Mouse (Mus musculus) spleen, postnatal 14 days (tissue): ENCODE measurements around the gene Apon.
"Not testable (repeated sequence)": the region's sequence is repeated elsewhere in the genome, so short reads cannot be mapped to it uniquely, and the experiment has no call there.

Experiments used
- DNase-seq, 2 experiments: peaks; one replicate each; pipeline ENCODE4 v3.0.0; 2021 to 2022; ENCODE audit warnings: low spot score in 2 of 2

Gene Apon

GRCm38 (mm10) chr10:128232420-128232985 lies 21.4 kb upstream of the Apon start:
- peak in 1 of 2 experiments; percentile 55 for DNase-seq

DNA sequence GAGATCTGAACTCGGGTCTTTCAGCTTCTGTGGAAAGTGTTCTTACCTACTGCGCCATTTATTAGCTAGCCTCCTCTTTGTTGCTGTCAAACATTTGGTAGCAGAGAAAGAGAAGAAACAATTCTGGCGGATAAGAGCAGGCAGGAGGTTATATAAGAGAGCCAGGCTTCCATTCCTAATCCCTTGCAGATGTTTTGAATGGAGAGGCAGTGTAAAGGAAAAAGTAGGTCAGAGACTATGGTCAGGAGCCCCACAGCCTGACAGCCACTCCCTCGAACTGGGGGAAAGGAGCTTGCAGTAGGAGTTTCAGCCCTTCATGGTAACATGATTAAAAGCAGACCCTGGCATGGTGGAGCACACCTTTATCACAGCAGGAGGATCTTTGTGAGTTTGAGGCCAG lies 17.6 kb upstream of the Apon start:
- no peak for DNase-seq

- no peak for DNase-seq
Observed at GRCm38 (mm10) chr10:128237807-128238480, 16.0 kb upstream of the Apon start.

DNA sequence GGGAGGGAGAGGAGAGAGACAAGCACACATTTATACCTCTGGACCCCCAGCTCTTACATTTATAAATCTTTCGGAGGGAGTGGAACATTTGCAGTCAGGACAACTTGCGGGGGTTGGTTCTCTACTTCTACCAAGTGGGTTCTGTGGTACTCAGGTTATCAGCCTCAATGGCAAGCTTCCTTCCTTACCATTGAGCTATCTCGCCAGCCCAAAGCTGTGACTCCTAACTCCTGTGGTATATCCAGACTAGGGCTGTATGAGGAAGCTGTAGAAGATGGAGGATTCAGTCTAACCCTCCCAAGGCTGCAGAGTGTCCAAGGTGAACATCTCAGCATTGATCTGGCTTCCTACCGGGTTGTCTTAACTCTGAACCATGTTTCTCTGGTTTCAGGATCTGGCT lies 14.8 kb upstream of the Apon start:
- DNase-seq: no peak

DNA sequence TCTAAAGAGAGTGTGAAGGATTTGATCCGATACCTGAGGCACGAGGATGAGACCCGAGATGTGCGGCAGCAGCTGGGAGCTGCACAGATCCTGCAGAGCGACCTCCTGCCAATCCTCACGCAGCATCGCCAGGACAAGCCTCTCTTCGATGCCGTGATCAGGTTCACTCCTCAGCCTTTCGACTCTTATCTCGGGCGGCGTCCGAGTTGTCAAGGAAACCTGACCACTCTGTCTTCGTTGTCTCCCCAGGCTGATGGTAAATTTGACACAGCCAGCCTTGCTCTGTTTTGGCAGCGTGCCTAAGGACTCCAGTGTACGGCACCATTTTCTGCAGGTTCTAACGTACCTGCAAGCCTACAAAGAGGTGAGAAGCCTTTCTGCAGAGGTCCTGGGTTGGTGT lies 13.8 kb upstream of the Apon start:
- DNase-seq: no peak

GRCm38 (mm10) chr10:128243252-128243651 lies 10.6 kb upstream of the Apon start:
- DNase-seq: no peak

- DNase-seq: no peak
Observed at GRCm38 (mm10) chr10:128244121-128244520, 9.8 kb upstream of the Apon start.

GRCm38 (mm10) chr10:128247020-128247732 lies 6.7 kb upstream of the Apon start:
- no peak for DNase-seq

DNA sequence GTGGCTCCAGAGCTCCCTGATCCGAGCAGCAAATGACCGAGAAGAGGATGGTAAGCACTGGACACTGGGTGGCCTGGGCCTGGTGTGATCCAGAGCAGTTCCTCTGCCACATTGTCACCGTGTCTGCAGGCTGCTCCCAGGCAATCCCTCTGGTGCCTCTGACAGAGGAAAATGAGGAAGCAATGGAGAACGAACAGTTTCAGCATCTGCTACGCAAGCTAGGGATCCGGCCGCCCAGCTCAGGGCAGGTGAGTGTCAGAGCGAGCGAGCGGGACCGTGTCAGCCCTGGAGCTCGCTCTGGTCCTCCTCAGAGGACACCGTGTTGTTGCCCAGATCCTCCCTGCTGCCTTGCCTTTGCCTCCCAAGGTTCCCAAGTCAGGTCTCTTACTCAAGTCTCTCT lies 3.3 kb upstream of the Apon start:
- no peak for DNase-seq

GRCm38 (mm10) chr10:128255925-128256324 lies 2.0 kb downstream of the Apon start:
- DNase-seq: no peak

DNA sequence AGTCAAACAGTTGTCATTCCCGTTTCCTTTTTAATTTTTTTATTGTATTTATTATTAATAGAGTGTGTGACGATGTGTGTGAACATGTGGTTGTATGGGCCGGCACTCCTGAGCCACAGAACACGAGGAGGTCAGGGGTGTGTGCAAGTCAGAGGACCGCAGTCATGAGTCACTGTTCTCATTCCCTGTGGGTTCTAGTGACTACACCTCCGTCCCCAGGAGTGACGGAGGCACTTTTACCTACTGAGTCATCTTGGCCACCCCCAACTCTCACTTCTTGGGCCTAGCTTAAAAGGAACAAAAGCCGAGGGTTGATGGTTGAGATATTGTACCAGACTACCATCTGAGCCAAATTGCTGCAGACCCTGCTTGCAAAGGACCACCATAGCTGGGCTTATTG lies 2.4 kb downstream of the Apon start:
- no peak for DNase-seq

DNA sequence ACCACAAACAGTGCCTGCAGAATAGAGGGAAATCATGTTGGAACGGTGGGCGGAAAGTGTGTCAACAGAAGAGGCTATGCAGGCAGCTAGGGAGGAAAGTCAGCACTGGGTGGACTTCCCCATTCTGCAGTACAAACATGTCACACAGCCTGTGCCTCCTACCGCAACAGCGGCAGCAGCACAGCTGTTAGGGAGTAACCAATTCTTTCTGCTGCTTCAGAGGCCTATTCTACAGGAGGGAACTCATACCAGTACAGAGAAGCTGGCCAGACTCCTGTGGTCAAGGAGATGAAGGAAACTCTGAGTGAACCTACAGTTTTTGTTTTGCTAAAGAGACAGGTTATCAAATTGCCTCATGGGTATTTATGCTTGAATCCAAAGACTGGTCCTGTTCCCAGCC lies 5.1 kb downstream of the Apon start:
- DNase-seq: peak in 1 of 2 experiments; percentile 32

DNA sequence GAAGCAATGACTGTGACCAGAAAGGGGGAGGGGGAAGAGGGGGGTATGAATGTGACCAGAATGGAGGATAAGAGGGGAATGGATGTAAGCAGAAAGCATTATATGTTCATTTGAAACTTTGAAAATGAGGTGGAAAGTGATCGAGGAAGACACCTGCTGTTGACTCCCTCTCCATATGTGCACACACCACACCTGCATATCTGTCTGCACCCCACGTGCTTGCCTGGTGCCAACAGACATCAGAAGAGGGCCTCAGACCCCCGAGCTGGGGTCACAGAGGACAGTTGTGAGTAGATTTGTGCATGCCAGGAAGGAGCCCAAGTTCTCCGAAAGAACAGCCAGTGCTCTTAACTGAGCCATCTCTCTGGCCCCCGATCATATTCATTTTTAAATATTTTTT lies 6.0 kb downstream of the Apon start:
- no peak for DNase-seq

DNA sequence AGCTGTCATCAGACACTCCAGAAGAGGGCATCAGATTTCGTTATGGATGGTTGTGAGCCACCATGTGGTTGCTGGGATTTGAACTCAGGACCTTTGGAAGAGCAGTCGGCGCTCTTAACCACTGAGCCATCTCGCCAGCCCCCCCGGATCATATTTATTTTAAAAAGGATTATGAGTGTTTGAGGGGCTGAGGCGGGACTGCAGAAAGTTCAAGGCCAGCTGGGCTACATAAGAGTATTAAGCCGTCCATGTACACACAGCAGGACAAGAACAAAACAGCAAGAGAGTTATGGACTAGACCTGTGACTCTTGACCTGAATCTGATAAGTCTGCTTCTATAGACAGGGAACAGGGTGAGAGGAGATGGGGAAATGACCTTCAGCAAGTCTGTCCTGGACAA lies 6.5 kb downstream of the Apon start:
- DNase-seq: not testable (repeated sequence)

DNA sequence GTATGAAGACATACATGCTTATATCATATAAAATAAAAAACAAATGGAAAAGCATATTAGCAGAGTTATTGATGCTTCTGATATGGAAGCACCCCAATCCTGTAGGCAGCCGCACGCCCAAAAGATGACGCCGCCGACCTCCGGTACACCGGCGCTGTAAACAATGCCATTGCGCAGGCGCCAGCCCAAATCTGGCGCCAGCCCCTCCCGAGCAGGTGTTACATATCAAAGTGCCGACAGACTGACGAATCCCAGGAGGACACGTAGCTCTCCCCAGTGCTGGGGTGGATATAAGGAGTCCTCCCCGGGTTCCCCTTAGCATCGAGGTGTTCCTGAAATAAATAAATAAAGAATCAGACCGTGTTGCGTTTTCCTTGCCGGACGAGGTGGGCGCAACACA lies 8.4 kb downstream of the Apon start:
- no peak for DNase-seq

GRCm38 (mm10) chr10:128263393-128264310 lies 9.8 kb downstream of the Apon start:
- DNase-seq: no peak

DNA sequence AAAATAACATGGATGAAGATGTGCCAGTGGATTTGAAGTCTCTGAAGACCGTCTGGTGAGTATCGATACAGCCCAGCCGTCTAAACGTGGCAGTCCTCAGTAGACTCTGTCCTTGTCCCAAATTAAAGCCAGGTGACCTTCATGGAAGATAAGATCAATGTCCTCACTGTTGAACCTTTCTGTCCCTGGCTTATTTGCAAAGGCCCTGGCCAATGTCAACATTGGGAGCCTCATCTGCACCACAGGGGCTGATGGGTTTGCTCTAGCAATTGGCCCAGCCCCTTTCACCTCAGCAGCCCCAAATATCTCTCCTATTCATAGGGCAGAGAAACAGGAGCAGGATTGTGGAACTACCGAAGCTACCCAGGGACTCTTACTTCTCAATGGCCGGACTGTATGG lies 14.5 kb downstream of the Apon start, which contains the start of gene Apof:
Gene Apof (plus strand): TSS at position 301 of the 400 bp plus-strand sequence.
- no peak for DNase-seq

- DNase-seq: no peak
Observed at GRCm38 (mm10) chr10:128269206-128269910, 15.5 kb downstream of the Apon start.

DNA sequence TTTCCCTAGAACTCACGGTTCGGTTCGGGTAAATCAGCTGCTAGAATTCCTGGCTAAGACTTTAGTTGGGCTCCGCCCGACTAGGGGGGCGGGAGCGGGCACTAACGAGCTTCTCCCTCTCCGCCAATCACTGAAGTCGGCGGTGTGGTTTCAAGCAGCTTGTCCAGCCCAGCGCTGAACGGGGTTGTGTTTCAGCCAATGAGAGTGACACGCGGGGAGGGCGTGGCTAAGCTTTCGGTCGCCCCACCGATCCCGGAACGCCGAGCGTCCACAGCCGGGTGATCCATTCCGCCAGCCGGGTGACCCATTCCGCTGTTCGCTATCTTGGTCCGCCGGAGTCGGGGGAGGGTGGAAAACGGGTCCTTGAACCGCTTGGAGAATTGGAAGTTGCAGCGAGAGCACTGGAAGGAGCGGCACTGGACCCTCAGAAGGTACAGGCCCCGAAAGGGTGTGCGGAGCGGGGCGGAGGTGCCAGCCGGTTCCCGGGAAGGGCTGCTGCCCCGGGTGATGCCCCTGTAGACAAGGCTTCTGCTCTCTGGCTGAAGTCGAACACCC lies 16.5 kb downstream of the Apon start, which contains the start of gene Stat2:
Gene Stat2 (plus strand): TSS at position 273 of the 555 bp plus-strand sequence.
- peak; percentile 90 to 93 for DNase-seq

- no peak for DNase-seq
Observed at GRCm38 (mm10) chr10:128270866-128271265, 17.0 kb downstream of the Apon start.

DNA sequence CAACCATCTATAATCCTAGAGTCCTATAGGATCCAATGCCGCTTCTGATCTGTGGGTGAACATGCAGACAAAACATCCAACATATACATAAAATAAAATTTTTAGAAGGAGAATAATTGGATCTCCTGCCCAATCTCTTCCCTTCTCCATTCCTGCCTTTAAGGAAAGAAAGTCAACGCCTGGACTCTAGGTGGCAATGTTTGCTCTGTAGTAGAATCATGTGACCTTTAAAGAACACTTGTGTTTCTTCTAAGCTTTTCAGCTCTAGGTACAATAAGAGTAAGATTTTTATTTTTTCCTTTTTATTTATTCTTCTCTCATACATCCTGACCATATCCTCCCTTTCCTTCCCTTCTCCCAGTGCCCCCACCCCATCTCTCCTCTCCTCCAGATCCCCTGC lies 18.0 kb downstream of the Apon start:
- no peak for DNase-seq
